Mouse (Mus musculus): ENCODE results near the gene Vash2.
"Not testable (repeated sequence)": the region's sequence is repeated elsewhere in the genome, so short reads cannot be mapped to it uniquely, and the experiment has no call there.

Vash2 gene

GRCm38 (mm10) chr1:190979100-190979563, at the start of gene Vash2:
Vash2 (minus strand) TSS chr1:190979296.
- DNase-seq (ENCODE audit: extremely low read depth, low read depth), result peak; percentile 79

GRCm38 (mm10) chr1:191026021-191026713, 47.1 kb upstream of the Vash2 start, which contains the start of gene Flvcr1:
Flvcr1 (minus strand) TSS chr1:191026158.
- DNase-seq (ENCODE audit: extremely low read depth, low read depth), result peak; percentile 98

GRCm38 (mm10) chr1:191025016-191026012, 46.2 kb upstream of the Vash2 start:
- DNase-seq (ENCODE audit: extremely low read depth, low read depth), result no peak

GRCm38 (mm10) chr1:191023806-191024205, 44.7 kb upstream of the Vash2 start:
- not testable (repeated sequence) for DNase-seq (ENCODE audit: extremely low read depth, low read depth)

- no peak for DNase-seq (ENCODE audit: extremely low read depth, low read depth)
Measured at GRCm38 (mm10) chr1:191023140-191023539, 44.0 kb upstream of the Vash2 start.

GRCm38 (mm10) chr1:191021016-191021415, 41.9 kb upstream of the Vash2 start:
- DNase-seq (ENCODE audit: extremely low read depth, low read depth), result no peak

- no peak for DNase-seq (ENCODE audit: extremely low read depth, low read depth)
Measured at GRCm38 (mm10) chr1:191020217-191020924, 41.3 kb upstream of the Vash2 start.

GRCm38 (mm10) chr1:191019803-191020202, 40.7 kb upstream of the Vash2 start:
- no peak for DNase-seq (ENCODE audit: extremely low read depth, low read depth)

- no peak for DNase-seq (ENCODE audit: extremely low read depth, low read depth)
Measured at GRCm38 (mm10) chr1:191014271-191014670, 35.2 kb upstream of the Vash2 start.

GRCm38 (mm10) chr1:191008707-191009106, 29.6 kb upstream of the Vash2 start:
- no peak for DNase-seq (ENCODE audit: extremely low read depth, low read depth)

GRCm38 (mm10) chr1:191002201-191002600, 23.1 kb upstream of the Vash2 start:
- no peak for DNase-seq (ENCODE audit: extremely low read depth, low read depth)

- no peak for DNase-seq (ENCODE audit: extremely low read depth, low read depth)
Measured at GRCm38 (mm10) chr1:191000686-191001085, 21.6 kb upstream of the Vash2 start.

GRCm38 (mm10) chr1:190998027-190998426, 18.9 kb upstream of the Vash2 start:
- DNase-seq (ENCODE audit: extremely low read depth, low read depth), result no peak

GRCm38 (mm10) chr1:190996346-190996877, 17.3 kb upstream of the Vash2 start:
- no peak for DNase-seq (ENCODE audit: extremely low read depth, low read depth)

GRCm38 (mm10) chr1:190995548-190995947, 16.5 kb upstream of the Vash2 start:
- no peak for DNase-seq (ENCODE audit: extremely low read depth, low read depth)

GRCm38 (mm10) chr1:190989437-190990082, 10.5 kb upstream of the Vash2 start:
- DNase-seq (ENCODE audit: extremely low read depth, low read depth), result no peak

- DNase-seq (ENCODE audit: extremely low read depth, low read depth), result no peak
Measured at GRCm38 (mm10) chr1:190981412-190981811, 2.3 kb upstream of the Vash2 start.

GRCm38 (mm10) chr1:190980470-190980869, 1.4 kb upstream of the Vash2 start:
- no peak for DNase-seq (ENCODE audit: extremely low read depth, low read depth)

GRCm38 (mm10) chr1:190978511-190979073, 504 bp downstream of the Vash2 start:
- DNase-seq (ENCODE audit: extremely low read depth, low read depth), result peak; percentile 24

GRCm38 (mm10) chr1:190978001-190978400, 1.1 kb downstream of the Vash2 start:
- DNase-seq (ENCODE audit: extremely low read depth, low read depth), result no peak

All from MEL-GATA-1-ER (cell line).